Mouse (Mus musculus) cerebellum, postnatal 10 days (tissue): Measurements from ENCODE around the gene Chrna4.

Experiments
- DNase-seq, 2 experiments: peaks; one replicate each; pipeline ENCODE4 v3.0.0; 2021; ENCODE audit warnings: mixed read lengths in 2 of 2

The Chrna4 gene

GRCm38 (mm10) chr2:181043437-181043836 lies at the start of gene Chrna4:
Gene Chrna4, minus strand, starts transcription at chr2:181043546.
- DNase-seq: peak; percentile 66 to 72

DNA sequence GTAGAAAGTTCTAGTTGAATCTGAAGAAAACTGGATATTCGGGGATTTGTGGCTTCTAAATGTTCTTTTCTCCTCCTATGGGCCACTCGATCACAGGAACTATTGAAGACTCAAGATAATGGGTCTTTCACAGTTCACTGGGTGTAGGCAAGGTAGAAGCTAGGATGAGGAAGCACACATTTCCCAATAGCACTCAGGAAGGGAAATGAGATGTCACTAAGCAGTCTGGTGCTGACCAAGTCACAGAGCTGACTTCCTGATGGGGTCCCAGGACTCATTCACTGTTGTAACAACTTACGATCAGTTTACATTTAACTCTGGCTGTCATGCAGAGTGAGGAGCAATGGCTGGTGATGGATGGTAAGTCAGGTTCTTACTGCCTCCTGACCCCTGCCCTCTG lies 46.8 kb upstream of the Chrna4 start:
- no peak for DNase-seq

- no peak for DNase-seq
Observed at GRCm38 (mm10) chr2:181084997-181085396, 41.7 kb upstream of the Chrna4 start.

- peak; percentile 47 to 63 for DNase-seq
Observed at GRCm38 (mm10) chr2:181083945-181084344, 40.6 kb upstream of the Chrna4 start.

DNA sequence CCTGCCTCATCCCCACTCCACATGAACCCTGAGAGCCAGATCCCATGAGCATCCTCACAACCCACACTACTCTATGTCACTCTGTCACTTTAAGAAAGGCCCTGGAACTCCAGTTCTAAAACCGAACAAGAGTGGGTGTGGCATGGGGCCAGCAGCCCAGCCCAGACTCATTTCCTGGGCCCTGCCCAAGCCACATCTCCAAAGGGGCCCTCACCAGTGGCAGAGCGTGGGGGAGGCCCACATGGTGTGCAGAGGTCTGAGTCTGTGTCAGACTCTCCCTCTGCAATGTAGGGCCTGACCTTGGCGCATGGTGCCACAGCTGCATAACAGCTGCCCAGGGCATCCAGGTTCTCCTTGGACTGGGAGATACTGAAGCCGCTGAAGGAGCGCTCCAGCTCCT lies 37.5 kb upstream of the Chrna4 start:
- no peak for DNase-seq

- DNase-seq: no peak
Observed at GRCm38 (mm10) chr2:181079518-181079917, 36.2 kb upstream of the Chrna4 start.

- no peak for DNase-seq
Observed at GRCm38 (mm10) chr2:181078908-181079307, 35.6 kb upstream of the Chrna4 start.

DNA sequence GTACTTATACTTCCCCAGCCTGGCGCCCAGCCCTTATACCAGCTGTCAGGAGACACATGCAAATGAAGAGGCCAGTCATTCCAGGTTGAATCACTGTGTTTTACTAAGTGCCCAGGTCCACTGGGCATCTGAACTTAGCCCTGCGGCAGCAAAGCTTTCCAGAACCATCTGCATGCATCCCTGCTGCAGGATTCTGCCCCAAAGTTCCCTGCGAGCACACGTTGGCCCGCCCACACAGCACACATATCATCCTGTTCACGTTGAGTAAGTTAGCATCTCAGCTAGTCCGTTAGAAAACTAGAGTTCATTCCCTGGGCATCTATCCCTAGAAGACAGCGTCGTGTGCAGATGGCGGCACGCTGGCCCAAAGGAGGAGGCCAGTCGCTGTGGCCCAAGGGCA lies 32.2 kb upstream of the Chrna4 start:
- peak in 1 of 2 experiments; percentile 35 for DNase-seq

- DNase-seq: no peak
Observed at GRCm38 (mm10) chr2:181072403-181072714, 29.0 kb upstream of the Chrna4 start.

GRCm38 (mm10) chr2:181071706-181072402 lies 28.5 kb upstream of the Chrna4 start:
- peak; percentile 90 to 94 for DNase-seq

GRCm38 (mm10) chr2:181070136-181070535 lies 26.8 kb upstream of the Chrna4 start:
- no peak for DNase-seq

DNA sequence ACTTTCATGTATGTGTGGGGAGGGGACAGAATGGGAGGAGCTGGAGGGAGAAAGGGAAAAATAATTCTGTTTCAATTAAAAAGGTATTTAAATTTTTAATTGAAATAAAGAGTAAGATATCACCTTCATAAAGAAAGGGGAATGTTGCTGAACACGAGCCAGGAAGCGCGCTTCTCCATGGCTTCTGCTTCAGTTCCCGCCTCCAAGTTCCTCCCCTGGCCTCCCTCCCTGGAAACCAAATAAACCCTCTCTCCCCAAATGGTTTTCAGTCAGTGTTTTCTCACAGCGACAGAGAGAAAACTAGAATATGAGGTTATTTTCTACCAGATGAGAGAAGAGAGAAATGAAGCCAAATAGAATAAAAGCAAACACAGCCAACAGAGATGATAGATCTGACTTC lies 25.2 kb upstream of the Chrna4 start:
- DNase-seq: no peak

DNA sequence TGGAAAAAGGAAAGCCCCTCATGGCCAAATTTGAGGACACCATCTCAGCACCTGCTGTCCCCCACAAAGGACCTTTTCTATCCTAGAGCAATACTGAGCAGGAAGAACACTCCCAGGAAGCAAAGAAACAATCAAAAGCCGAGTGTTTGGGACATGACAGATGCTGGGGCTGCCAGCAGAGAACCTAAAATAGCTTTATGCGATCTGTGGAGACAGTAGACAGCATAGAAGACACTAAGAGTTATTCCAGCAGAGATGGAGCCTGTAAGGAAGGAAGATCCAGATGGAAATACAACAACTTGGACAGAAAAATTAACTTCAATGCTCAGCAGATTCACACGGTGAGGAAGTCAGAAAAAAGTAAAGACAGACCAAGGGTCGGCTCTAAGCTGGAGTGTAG lies 22.5 kb upstream of the Chrna4 start:
- DNase-seq: no peak

DNA sequence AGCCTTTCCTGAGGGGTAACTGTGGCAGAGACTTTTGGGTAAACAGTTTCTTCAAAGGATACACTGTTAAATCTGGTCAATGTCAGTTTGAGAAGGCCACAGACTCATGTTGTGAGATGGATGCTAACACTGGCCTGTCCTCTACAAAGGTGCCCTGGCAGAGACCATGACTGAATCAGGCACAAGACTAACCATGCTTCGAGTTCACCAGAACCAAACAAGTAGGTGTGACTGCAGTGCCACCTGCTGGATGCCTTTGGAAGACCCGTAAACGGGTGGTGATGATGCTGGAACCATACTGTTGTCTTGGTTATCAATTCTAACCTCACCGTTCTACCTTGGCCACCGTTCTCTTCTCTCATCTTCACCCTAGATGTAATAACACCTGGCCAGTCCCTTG lies 16.8 kb upstream of the Chrna4 start:
- DNase-seq: peak; percentile 93 to 96

- no peak for DNase-seq
Observed at GRCm38 (mm10) chr2:181058193-181058592, 14.8 kb upstream of the Chrna4 start.

DNA sequence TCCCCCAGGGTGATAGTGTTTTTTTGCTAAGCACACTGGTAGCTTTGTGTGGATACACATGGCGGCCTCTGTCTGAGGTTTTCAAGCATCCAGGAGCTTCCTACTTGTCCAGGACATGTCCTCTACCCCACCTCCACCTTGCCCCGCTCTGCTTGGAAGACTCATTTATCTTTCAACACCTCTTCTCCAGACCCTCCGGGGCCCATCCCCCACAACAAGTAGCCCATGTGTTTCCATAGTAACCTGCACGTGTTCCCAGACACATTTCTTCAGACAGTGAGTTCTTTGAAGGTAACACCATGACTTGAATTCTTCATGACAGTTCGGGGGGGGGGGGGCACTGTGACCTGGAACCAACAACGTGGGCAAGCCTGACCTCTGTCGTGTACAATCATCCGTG lies 14.0 kb upstream of the Chrna4 start:
- DNase-seq: no peak

GRCm38 (mm10) chr2:181052171-181052570 lies 8.8 kb upstream of the Chrna4 start:
- peak; percentile 50 to 59 for DNase-seq

DNA sequence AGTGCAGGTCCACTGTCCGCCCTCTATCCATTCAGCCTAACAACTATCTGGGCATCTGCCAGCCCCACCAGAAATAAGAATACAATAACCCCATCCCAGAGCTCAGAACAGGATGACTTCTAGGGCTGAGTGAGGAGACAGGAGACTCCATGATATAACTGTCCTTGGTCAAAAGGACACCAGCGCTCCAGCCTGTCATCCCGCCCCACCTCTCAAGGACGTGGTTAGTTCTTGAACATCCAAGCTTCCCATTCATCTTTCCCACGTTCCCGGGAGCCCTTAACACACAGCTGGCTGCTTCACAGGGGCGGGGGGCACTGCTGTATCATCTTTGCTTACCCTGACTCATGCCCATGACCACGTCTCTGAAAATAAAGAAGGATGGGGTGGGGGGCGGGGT lies 5.6 kb upstream of the Chrna4 start:
- no peak for DNase-seq

GRCm38 (mm10) chr2:181048252-181048945 lies 5.1 kb upstream of the Chrna4 start:
- peak; percentile 63 to 74 for DNase-seq

DNA sequence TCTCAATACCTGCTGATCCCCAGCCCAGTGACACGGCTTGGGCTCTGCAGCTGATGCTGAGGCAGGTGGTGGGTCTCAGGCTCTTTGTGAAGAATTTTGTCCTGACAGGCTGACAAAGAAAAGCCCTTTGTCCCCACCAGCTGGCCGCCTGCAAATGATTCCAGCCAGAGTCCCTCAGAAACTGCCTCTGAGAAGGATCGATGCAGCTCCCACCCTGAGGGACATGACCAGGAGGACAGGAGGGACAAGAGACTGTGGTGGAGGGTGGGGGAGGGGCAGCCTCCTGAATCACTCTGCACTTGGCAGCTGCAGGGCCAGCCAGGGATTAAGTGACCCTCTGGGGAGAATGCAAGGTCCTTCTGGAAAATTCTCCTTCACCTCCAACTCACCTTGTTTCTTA lies 655 bp upstream of the Chrna4 start:
- DNase-seq: peak; percentile 30 to 39

DNA sequence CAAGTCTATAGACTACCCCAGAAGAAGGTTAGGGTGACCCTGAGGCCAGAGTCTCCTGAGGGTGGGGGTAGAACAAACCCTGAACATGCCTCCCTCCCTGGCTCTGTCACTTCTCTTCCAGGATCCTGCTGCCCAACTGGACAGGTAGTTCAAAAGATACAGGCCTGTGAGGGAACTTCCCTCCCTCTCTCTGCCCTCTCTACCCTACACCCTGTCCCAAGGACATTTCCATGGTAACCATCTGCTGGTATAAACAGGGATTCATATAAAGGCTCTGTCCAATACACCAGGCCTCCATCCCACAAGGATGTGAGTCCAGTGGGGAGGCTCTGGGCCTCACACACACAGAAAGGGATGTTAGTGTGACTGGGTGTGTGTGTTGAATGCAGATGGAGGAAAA lies 970 bp downstream of the Chrna4 start:
- DNase-seq: peak in 1 of 2 experiments; percentile 9

DNA sequence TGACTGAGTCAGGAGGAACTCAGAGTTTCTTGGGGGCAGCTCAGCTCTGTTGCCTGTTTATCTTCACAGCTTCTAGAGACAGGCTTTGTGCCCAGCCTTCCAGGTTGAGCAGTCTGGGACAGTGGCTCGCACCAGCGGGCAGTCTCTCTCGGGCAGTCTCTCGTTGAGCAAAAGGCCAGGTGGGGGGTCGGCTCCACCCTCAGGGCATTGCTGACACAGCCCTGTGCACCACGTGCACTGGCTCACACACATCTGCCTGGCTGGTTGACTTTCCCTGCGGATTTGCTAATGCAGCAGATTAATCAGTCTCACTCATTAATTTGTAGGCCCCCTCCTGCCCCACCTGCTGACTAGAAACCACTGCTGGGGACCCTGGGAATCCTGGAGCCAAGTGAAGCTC lies 1.4 kb downstream of the Chrna4 start:
- peak; percentile 17 to 34 for DNase-seq

DNA sequence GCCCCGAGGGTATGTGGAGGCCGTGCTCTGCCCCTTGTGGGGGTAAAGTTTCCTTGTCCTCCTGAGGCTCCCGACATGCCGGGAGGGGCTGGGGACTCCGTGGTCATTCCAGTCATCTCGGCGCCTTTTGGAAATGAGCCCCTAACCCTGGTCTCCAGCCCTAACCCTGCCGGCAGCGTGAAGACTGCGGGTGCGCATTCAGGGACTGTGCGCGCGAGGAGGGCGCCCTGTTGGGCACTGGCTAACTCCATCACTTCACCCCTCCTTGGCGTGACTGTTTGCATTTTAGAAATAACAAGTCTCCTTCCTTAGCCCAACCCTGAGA lies 4.0 kb downstream of the Chrna4 start:
- DNase-seq: no peak

DNA sequence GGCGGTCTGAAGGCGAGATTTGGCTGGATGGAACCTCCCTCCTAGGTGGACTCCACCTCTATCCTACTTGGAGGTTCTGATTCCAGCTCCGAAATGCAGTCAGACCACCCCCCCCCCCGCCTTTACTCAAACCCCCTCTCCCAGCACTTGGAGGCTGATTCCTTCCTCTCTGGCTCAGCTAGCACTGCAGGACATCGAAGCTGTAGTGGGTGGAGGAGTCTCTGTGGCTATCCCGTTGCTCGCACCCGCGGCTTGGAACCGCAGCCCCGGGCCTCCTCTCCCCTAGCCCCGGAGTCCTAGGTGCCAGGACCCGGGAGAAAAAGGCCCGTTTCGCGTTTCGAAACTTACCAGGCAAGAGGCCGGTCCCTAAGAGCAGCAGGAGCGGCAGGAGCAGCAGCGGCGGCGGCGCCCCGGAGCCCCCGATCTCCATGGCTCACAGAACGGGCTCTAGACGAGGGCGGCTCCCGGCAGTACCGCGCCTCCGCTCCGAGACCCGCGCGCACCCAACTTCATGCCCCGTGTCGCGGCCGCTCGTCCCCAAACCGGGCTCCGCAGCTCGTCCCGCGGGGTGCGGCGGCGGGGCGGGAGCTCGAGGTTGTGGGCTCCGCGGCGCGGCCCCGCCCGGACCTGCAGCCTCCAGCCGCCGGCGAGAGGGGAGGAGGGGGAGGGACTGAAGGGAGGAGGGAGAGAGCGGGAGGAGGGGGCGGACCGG lies 4.5 kb downstream of the Chrna4 start:
- DNase-seq: peak; percentile 58 to 59
